Mouse (Mus musculus): Measurements from ENCODE around the gene Fntb. TPM values are rescaled to one million over a fixed set of nuclear protein-coding genes. Genes with fewer than 3 reads are reported as not detected.
A peak's percentile ranks its signal among the peaks of the same experiment; 100 is the strongest.

Fntb gene
- polyA plus RNA-seq, 2 experiments, result 42.9 to 47.6 TPM

- no peak for ATAC-seq (ENCODE audit: low FRiP score, low read depth)
- H3K9ac ChIP-seq (ENCODE audit: low read depth, low read length, severe bottlenecking), result no peak within 1 kb of the TSS
- no peaks in the 10 kb centered on the region for H3K27me3 ChIP-seq (ENCODE audit: control insufficient read depth, insufficient read depth, low read length)
- no peak for TF ChIP-seq POLR2A (IDR thresholded peaks at IDR 0.05; ENCODE audit: borderline replicate concordance, extremely low read depth, insufficient read depth, insufficient read length)
- H3K4me3 ChIP-seq (replicated peaks; ENCODE audit: low read length), result no peak within 1 kb of the TSS
- no peak within 1 kb of the TSS for H3K27ac ChIP-seq (replicated peaks; ENCODE audit: low read depth, low read length)
- DNase-seq (ENCODE audit: low spot score), result no peak
- H3K9me3 ChIP-seq (ENCODE audit: control insufficient read depth, low read length), result no peaks in the 10 kb centered on the region
- no peaks in the 10 kb centered on the region for H3K36me3 ChIP-seq (ENCODE audit: control insufficient read depth, insufficient read depth, low read length)
- no peaks in the 10 kb centered on the region for H3K4me1 ChIP-seq (ENCODE audit: control insufficient read depth, insufficient read depth, low read length)
- no peak within 1 kb of the TSS for H3K4me2 ChIP-seq (replicated peaks; ENCODE audit: low read depth, low read length, severe bottlenecking)
- 79% methylated on average over 5 of the region's 5 CpGs for WGBS
These were observed 30.0 kb downstream of the Fntb start, which contains the start of gene Gpx2 for GRCm38 (mm10) chr12:76795350-76795749. Gene Gpx2 (minus strand): TSS chr12:76795554.

GRCm38 (mm10) chr12:76796938-76797539 is 31.6 kb downstream of the Fntb start:
- H3K27ac ChIP-seq (replicated peaks; ENCODE audit: low read depth, low read length), result no peak overlapping the region
- H3K9ac ChIP-seq (ENCODE audit: low read depth, low read length, severe bottlenecking), result no peak overlapping the region
- WGBS, result 82% methylated on average over 7 of the region's 7 CpGs
- H3K9me3 ChIP-seq (ENCODE audit: control insufficient read depth, low read length), result no peaks in the 10 kb centered on the region
- H3K27me3 ChIP-seq (ENCODE audit: control insufficient read depth, insufficient read depth, low read length), result no peaks in the 10 kb centered on the region
- H3K4me2 ChIP-seq (replicated peaks; ENCODE audit: low read depth, low read length, severe bottlenecking), result no peak overlapping the region
- no peak for TF ChIP-seq POLR2A (IDR thresholded peaks at IDR 0.05; ENCODE audit: borderline replicate concordance, extremely low read depth, insufficient read depth, insufficient read length)
- no peaks in the 10 kb centered on the region for H3K36me3 ChIP-seq (ENCODE audit: control insufficient read depth, insufficient read depth, low read length)
- no peak overlapping the region for H3K4me3 ChIP-seq (replicated peaks; ENCODE audit: low read length)
- ATAC-seq (ENCODE audit: low FRiP score, low read depth), result no peak
- H3K4me1 ChIP-seq (ENCODE audit: control insufficient read depth, insufficient read depth, low read length), result no peaks in the 10 kb centered on the region
- DNase-seq (ENCODE audit: low spot score), result no peak

GRCm38 (mm10) chr12:76798008-76798720 is 32.8 kb downstream of the Fntb start:
- H3K9ac ChIP-seq (ENCODE audit: low read depth, low read length, severe bottlenecking), result no peak overlapping the region
- DNase-seq (ENCODE audit: low spot score), result no peak
- H3K9me3 ChIP-seq (ENCODE audit: control insufficient read depth, low read length), result no peaks in the 10 kb centered on the region
- no peak for TF ChIP-seq POLR2A (IDR thresholded peaks at IDR 0.05; ENCODE audit: borderline replicate concordance, extremely low read depth, insufficient read depth, insufficient read length)
- no peaks in the 10 kb centered on the region for H3K27me3 ChIP-seq (ENCODE audit: control insufficient read depth, insufficient read depth, low read length)
- ATAC-seq (ENCODE audit: low FRiP score, low read depth), result no peak
- H3K27ac ChIP-seq (replicated peaks; ENCODE audit: low read depth, low read length), result no peak overlapping the region
- H3K36me3 ChIP-seq (ENCODE audit: control insufficient read depth, insufficient read depth, low read length), result no peaks in the 10 kb centered on the region
- WGBS, result 83% methylated on average over 5 of the region's 5 CpGs
- no peak overlapping the region for H3K4me3 ChIP-seq (replicated peaks; ENCODE audit: low read length)
- no peak overlapping the region for H3K4me2 ChIP-seq (replicated peaks; ENCODE audit: low read depth, low read length, severe bottlenecking)
- no peaks in the 10 kb centered on the region for H3K4me1 ChIP-seq (ENCODE audit: control insufficient read depth, insufficient read depth, low read length)

GRCm38 (mm10) chr12:76803028-76803427 is 37.6 kb downstream of the Fntb start:
- ATAC-seq (ENCODE audit: low FRiP score, low read depth) (no peak), DNase-seq (ENCODE audit: low spot score) (no peak)
- TF ChIP-seq POLR2A (IDR thresholded peaks at IDR 0.05; ENCODE audit: borderline replicate concordance, extremely low read depth, insufficient read depth, insufficient read length), result no peak
- Histone ChIP-seq H3K4me1 (ENCODE audit: control insufficient read depth, insufficient read depth, low read length) (no peaks in the 10 kb centered on the region), H3K36me3 (ENCODE audit: control insufficient read depth, insufficient read depth, low read length) (no peaks in the 10 kb centered on the region), H3K9me3 (ENCODE audit: control insufficient read depth, low read length) (no peaks in the 10 kb centered on the region), H3K27ac (replicated peaks; ENCODE audit: low read depth, low read length) (no peak overlapping the region), H3K4me2 (replicated peaks; ENCODE audit: low read depth, low read length, severe bottlenecking) (no peak overlapping the region), H3K9ac (ENCODE audit: low read depth, low read length, severe bottlenecking) (no peak overlapping the region), H3K4me3 (replicated peaks; ENCODE audit: low read length) (no peak overlapping the region), H3K27me3 (ENCODE audit: control insufficient read depth, insufficient read depth, low read length) (no peaks in the 10 kb centered on the region)
- WGBS, result 92% methylated on average over 10 of the region's 10 CpGs

GRCm38 (mm10) chr12:76803700-76804252 is 38.4 kb downstream of the Fntb start:
- DNase-seq (ENCODE audit: low spot score) (no peak), ATAC-seq (ENCODE audit: low FRiP score, low read depth) (peak; percentile 26; the same call in 1 of the 2 replicates)
- Histone ChIP-seq H3K36me3 (ENCODE audit: control insufficient read depth, insufficient read depth, low read length) (no peaks in the 10 kb centered on the region), H3K27me3 (ENCODE audit: control insufficient read depth, insufficient read depth, low read length) (no peaks in the 10 kb centered on the region), H3K9me3 (ENCODE audit: control insufficient read depth, low read length) (no peaks in the 10 kb centered on the region), H3K4me3 (replicated peaks; ENCODE audit: low read length) (no peak overlapping the region), H3K27ac (replicated peaks; ENCODE audit: low read depth, low read length) (no peak overlapping the region), H3K4me1 (ENCODE audit: control insufficient read depth, insufficient read depth, low read length) (no peaks in the 10 kb centered on the region), H3K4me2 (replicated peaks; ENCODE audit: low read depth, low read length, severe bottlenecking) (no peak overlapping the region), H3K9ac (ENCODE audit: low read depth, low read length, severe bottlenecking) (no peak overlapping the region)
- 48% methylated on average over 7 of the region's 7 CpGs for WGBS
- TF ChIP-seq POLR2A (IDR thresholded peaks at IDR 0.05; ENCODE audit: borderline replicate concordance, extremely low read depth, insufficient read depth, insufficient read length), result no peak

Measured in limb, embryonic 14.5 days (tissue).